Mouse (Mus musculus) T-helper 2 cell (primary cell): Measurements from ENCODE around the gene Morf4l2.
"Not testable (repeated sequence)": the region's sequence is repeated elsewhere in the genome, so short reads cannot be mapped to it uniquely, and the experiment has no call there.

Source experiments
- in situ Hi-C: fragments of 300-600 bp; cut with MboI, MseI; formaldehyde crosslinking; loops from one replicate; pipeline ENCODE4 v1.15.1; 2025; ENCODE audit warnings: high pct_unique_total_duplicates

Morf4l2 gene

DNA sequence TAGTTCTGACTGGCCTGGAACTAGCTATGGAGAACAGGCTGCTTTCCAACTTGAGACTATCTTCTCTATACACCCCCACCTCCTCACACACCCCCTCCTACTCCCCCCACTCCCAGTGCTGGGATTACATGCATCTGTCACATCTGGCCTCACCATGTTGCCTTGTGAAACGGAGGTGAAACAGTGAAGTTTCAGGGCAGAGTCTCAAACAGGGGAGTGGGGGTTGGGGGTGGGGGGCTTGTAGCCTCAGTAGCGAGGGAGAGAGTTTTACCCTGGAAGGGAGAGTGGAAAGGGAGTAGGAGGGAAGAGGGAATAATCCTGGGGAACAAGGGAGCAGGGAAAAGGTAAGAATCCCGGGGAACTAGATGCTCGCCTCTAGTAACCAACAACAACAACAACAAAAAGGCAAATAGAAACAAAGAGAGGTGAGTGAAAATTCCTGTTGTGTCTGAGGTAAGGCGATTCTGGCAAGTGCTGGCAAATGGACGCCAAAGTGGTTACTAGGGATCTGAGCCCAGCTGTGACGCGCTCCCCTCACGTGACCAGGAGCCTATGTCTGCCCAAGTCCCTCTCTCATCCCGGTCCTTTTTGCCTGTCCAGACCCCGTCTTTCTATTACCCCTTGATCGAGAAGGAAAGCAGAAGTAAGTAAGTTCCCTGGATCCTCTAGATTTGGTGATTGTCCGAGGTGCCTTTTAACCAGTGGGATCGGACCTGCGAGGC lies 35.9 kb downstream of the Morf4l2 start, which contains the start of gene Tceal1:
Gene Tceal1 (plus strand): TSS at position 537 of the 722 bp plus-strand sequence.
- in situ Hi-C loops = no loop called here

DNA sequence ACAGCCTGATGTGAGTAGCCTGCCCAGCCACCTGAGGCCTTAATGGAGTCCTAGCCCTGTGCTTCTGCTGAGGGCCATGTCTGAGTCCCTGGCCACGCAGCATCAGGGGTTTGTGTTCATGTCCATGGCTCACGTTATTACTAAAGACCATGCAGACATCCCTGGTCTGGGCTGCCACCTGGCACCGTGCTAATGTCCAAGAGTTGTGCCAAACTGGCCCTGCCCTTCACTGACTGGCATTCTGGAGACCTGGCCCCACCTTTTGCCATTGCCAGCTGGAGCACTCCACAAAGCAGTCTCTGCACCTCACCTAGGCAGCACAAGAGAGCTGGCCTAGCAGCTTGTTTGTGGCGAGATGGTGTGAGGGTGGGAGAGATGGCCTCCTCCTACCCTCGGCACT lies 50.3 kb downstream of the Morf4l2 start:
- in situ Hi-C loops = no loop called here

DNA sequence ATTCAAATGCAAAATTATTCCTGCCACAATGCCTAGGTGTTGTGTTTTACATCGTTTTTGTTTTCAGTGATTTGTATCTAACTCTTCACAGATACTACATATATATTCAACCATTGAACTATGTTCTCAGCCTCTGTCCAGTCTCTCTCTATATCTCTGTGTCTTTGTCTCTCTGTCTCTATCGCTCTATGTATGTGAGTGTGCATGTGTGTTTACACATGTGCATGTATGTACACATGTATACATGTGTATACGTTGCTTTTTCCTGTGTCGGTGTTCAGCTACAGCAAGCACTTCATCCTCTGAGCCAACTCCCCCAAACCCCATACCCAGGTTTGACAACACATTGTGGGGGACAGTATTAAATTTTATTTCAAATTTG lies 51.2 kb downstream of the Morf4l2 start:
- in situ Hi-C loops = no loop called here

DNA sequence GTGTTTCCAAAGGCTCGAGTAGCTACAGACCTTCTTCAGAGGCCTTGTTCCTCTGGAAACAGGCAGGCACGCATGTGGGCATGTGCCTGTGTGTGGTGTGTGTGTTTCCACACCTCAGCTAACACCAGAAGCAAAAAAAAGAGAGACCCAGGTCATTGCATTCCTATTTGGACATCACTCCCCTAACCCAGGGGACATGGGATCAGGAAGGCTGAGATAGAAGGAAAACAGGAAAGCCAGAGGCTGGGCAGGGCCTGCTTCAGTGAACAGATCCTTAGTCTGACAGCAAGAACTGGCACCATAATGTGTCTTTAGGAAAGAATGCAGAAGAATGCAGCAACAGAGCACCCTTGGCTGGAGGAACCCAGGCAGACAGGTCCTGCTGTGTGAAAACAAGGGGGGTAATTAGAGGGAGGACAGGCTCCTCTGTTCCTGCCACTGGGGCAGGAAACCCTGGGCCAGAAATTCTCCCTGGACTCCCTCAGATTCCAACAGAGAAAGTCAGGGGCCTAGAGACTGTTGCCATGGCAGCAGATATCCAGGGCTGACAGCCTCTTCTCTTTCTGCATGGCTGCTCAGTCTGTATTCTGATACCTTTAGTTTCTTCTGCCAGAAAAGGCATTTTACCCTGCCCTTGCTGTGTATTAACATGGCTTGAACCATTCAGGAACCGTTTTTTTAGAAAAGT lies 51.7 kb downstream of the Morf4l2 start:
- in situ Hi-C loops = not testable (repeated sequence)
